Mouse (Mus musculus): Measurements from ENCODE around the gene Plcb4.
"Not testable (repeated sequence)": the region's sequence is repeated elsewhere in the genome, so short reads cannot be mapped to it uniquely, and the experiment has no call there.

Gene Plcb4

GRCm38 (mm10) chr2:135675284-135675683, 16.5 kb downstream of the Plcb4 start:
- DNase-seq: no peak

DNA sequence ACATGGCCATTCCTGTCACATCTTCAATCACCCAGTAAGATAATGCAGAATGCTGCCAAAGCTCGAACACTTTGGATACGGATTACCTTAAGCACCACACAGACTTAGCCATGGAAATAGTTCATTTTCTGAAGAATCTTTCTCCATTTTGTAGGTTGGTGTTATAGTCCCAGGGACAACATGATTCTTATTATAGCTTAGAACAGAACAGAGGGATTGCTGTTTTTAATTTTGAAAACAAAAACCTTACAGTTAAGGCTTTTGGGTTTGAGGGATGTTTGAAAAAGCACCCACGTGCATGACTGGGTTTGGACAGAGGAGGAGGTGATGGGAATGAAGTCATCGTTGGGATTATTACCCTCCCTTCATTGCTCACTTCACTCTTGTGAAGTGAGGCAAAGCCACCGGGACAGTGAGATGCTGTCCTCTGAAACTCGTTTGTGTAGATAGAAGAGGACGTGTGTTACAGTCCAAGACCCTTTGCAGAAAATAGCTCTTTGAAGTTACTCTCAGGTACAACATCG, 18.2 kb downstream of the Plcb4 start:
- no peak for DNase-seq

DNA sequence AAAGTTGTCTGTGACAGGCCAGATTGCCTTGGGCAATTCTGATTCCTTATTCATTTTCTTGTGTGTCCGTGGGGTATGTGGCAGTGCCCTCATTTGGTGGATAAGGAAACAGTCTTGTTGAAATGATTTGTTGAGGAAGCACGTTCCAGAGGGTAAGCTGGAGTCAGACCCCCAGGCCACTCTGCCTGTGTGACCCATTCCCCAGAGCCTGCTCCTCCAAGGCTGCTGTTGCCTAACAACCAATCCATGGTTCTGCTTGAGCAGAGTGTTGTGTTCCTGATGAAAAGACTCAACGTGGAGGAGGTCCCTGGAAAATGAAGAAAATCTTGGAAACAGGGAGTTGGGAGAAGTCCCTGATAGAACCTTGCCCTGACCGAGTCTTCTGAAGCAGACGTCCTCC, 18.8 kb downstream of the Plcb4 start:
- DNase-seq: no peak

GRCm38 (mm10) chr2:135680001-135680400, 21.2 kb downstream of the Plcb4 start:
- no peak for DNase-seq

- no peak for DNase-seq
Observed at GRCm38 (mm10) chr2:135680406-135681134, 21.8 kb downstream of the Plcb4 start.

DNA sequence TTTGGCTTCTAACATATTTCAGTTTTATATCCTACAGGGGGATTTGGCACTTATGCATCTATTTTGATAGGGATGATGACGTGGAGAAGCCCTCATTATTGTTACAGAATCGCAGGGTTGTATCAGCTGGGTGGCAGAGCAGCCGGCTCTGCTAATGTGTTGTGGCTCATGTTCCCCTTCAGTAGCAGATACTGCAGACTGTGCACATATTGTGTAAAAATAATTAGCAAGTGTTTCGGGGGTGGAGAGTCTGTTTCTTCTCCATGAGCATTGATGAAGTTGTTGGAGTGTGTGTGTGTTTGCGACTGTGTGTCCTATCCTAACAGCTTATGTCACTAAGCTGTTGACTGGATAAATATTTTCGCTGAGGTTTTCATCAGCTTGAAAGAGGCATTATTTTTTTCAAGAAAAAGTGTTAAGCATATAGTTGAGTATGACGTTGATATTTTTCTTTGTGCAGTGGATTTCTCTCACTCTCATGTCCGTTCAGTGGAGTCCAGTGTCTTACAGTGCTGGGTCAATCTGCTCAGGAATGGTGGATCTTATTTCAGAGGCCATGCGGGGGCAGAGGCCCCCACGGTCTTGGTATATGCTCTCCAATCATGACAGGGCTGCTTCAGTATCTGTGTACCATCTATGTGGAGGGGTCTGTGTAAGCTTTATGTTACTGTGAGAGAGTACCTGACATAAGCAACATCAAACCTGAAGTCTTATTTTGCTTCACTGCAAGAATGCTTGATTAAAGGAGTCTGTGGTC, 25.1 kb downstream of the Plcb4 start:
- DNase-seq: no peak

DNA sequence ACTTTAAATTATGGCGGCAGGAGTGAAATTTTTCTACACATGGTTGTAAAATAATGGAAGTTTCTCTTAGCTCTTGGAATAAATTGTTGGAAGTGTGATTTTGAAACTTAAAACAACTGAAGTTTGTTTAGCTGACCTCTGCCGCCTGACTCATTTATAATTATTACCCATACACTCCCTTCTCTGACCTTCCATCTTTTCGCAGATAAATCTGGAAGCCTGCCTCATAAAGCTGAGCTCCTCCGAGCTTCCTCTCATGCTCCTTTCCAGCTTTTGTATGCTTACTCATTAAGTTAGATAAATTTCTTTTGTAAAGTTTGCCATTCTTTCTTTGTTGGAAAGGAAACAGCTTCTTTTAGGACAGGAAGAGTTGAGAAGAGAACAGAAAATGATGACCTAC, 27.9 kb downstream of the Plcb4 start:
- no peak for DNase-seq

DNA sequence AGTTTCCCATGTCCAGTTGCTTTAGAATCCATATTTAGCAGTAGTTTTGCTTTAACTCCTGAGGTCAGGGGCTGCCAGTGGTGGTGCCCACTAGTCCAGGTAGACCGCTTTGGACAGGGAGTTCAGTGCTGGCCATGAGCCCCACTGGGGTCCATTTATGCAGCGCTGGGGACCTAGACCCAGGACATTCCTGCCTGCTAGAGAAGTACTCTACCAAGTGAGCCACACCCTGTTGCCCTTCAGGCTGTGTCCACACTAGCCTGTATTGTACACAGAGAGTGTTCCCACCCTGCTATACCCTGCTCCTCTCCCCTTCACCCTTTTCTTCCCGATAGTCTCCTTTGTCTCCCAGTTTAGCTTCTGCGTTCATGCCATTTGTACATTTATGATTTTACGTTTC, 28.8 kb downstream of the Plcb4 start:
- no peak for DNase-seq

DNA sequence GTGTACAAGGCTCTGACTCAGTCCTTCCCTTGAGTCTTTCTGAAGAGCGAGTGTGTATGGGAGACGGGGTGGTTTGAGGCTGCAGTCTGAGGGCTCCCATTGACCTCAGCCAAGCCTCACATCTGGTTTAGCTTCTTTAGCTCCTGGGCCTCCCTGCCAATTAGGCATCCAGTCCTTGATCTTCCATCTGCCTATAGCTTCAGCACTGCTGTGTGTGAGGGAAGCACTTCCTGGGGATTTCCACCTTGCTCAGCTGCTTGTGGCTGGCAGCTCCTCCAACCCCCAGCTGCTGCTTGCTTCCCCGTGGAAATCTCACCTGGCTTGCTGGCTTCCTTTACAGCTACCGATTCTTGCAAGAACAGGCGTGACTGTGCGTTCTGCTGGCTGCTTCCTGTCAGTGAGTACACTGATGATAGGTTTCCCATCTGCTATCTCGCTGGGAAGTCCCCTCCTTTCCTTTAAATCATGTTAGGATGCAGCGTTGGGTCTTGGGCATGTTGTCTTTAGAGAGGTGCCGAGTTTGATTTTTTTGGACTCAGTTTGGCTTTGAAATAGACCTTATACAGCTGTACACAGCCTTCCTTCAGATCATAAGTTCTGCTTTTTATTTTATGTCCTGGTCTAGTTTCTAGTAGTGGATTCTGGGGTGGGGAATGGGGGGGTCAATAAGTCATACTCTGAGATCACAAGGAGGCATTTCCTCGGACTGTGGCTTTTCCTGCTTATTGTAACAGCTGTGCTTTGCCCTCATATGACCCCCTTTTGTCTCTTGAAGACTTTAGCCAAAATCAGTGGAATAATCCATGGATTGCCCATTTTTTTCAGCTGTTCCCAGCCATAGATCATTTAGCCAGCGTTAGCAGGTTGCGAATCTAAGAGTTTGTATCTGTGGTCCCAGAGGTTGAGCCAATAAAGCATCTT, 34.0 kb downstream of the Plcb4 start:
- no peak for DNase-seq

GRCm38 (mm10) chr2:135700686-135701413, 42.0 kb downstream of the Plcb4 start:
- DNase-seq: no peak

DNA sequence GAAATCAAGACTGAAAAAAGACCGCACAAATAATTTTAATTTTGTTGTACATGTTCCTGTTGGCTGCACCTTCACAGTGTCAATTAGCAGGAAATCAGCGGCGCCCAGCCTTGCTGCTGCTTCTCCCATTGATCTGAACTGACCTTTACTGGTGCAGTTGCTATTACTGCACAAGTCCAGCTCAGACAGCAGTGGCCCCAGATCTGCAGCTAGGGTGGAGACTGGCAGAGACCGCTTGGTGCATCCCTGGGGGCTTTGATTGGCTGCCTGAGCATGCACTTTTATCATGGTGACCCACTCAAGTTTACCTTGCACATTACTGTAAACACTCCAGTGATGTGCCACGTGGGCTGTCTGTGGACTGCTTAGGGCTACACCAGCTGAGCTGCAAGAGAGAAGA, 45.9 kb downstream of the Plcb4 start:
- no peak for DNase-seq

DNA sequence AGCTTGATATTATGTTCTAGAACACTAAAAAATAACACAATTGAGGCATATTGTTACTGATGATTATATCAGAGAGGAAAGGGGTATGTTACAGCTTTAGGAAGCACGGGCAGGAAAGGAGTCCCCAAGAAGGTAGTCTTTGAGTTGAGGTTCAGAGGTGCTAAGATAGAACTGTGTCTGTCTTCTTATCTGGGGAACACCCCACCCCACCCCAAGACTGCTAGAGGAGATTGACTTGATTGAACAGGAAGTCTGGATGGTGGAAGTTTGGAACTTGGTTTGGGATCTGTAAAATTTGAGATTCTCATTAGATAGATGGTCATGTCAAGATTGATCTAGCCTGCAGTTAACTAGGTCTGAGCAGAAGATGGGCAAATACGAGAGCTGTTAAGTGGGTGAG, 48.5 kb downstream of the Plcb4 start:
- DNase-seq: no peak

DNA sequence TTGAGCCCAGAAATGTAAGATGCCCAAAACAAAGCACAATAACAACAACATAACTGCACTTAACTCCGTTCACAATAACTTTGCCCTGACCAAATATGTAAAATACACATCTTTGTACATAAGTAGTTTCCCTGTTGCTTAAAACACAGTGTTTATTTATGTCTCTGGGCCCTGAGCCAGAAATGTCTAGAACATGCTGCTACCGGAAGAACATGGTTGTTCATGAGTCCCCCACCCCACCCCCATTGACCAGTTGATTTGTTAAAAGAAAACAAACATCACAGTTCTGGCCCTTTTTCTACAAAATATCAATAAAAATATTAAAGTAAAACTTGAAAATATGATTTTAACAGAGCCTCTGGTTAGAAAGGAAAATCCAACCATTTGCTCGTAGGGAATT, 49.6 kb downstream of the Plcb4 start:
- no peak for DNase-seq

DNA sequence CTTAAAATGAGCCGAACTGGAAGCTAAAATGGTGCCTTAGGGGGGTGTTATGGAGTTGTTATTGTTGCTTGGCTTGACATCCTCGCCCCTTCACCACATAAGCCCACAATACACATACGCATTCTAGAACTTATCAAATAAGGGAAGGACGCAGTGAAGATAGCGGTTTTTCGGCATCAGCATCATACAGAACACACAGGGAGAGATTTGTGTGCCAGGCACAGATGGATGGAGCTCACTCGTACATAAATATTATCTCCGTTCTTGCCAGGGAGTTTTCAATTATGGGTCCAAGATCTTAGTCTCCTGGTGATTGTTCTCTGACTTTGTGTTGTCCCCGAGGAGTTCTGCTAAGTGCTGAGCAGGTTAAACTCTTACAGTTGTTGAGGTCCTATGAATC, 50.0 kb downstream of the Plcb4 start:
- DNase-seq: no peak

GRCm38 (mm10) chr2:135709736-135710135, 50.9 kb downstream of the Plcb4 start:
- DNase-seq: not testable (repeated sequence)

GRCm38 (mm10) chr2:135711049-135711924, 52.5 kb downstream of the Plcb4 start:
- DNase-seq: no peak

GRCm38 (mm10) chr2:135711925-135712288, 53.1 kb downstream of the Plcb4 start:
- no peak for DNase-seq

GRCm38 (mm10) chr2:135712331-135712730, 53.5 kb downstream of the Plcb4 start:
- DNase-seq: no peak

DNA sequence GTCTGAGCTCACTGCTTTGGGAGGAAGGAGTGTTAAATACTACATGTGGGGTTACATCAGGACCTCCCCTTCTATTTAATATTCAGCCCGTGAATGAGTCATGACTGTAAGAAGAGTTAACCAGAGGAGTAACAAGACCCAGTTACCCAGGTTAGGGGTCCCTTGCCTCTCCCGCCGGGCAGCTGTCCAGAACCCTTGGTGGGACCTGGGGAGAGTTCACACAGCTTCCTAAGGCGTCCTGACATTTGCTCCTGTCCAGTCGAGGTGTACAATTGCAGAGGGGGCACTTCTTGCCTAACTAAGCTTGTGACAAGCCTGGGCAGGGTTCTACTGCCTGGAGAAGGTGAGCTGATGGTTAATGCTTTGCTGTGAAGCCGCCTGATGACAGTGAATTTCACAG, 54.1 kb downstream of the Plcb4 start:
- no peak for DNase-seq

DNA sequence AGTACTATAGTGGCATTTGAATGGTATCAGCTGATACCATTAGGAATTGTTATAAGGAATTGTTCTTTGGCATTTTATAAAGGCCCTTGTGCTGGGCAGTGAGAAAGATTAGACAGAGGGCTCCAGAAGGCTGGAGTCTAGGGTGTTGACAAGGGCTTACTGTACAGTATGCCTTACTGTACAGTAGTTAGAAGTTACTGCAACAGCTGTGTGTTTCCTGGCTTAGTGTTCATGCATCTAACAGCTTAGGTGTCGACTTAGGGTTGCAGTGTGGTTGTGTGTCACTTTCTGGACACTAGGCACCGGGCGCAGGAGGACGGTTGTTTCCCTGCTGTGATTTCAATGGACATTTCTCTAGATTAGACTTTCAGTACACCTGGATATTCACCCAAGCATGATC, 57.4 kb downstream of the Plcb4 start:
- no peak for DNase-seq

Measured in thymus, postnatal 14 days (tissue).